Mouse (Mus musculus): ENCODE measurements around the gene Ddhd1.

GRCm38 (mm10) chr14:45698867-45699266, 40.9 kb upstream of the Ddhd1 start:
- no peak for TF ChIP-seq CHD2 (IDR thresholded peaks at IDR 0.05; ENCODE audit: low read depth, low read length)
- TF ChIP-seq HCFC1 (IDR thresholded peaks at IDR 0.05; ENCODE audit: borderline replicate concordance, insufficient read depth, low read length): no peak
- TF ChIP-seq ZC3H11A (IDR thresholded peaks at IDR 0.05; ENCODE audit: borderline replicate concordance, low read depth, low read length): no peak
